Mouse (Mus musculus): Measurements from ENCODE around the gene Flvcr2.

Gene Flvcr2

DNA sequence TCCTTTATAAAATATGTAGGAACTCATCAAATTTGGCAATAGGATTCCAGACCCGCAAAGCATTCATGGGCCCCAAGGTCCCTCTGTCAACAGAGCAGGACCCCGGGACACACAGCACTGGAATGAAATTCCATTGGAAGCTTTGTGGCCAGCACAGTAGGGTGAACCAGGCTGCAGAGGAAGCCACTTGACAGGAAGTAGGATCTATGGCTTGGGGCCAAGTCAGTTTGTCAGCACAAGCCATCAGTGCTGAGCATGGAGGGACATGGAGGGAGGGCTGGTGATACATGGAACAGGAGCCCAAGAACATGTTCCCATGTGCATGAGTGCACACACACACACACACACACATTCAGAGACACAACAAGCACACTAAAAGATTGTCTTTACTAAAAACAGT is 10.1 kb upstream of the Flvcr2 start:
- no peak for DNase-seq

DNA sequence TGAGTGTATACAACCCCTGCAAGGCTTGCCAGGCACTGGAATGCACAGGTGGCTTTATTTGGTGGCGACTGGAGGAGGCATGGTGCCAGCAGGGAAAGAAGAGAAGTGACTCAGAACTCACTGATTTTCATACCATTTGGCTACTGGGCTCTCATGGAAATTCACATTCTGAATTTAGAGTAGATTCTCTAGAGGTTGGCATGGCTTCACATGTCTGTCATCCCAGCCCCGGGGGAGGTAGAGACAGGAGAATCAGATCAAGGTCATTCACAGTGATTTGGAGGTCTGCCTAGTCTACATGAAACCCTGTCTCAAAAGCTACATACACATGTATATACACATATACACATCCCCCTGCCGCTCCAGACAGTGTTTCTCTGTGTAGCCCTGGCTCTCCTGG is 9.4 kb upstream of the Flvcr2 start:
- no peak for DNase-seq

DNA sequence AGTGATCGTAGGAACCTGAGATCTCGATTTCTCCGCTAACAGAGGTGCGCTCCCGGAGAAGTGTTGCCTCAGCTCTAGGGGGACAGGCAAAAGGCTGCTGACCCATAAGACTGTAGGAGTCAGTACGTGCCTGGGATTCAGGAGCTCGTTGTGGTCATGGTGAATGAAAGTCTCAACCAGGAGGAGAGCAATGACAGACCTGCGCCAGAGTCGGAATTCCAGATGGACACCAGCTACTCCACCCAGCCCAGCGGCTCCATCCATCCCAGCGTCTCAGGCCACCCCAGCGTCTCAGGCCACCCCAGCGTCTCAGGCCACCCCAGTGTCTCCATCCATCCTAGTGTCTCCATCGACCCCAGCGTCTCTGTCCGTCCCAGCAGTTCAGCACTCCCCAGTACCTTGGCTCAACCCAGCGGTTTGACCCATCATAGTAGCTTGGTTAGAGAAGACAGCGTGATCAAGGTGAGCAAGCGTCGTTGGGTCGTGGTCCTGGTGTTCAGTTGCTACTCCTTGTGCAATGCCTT is 419 bp downstream of the Flvcr2 start:
- no peak for DNase-seq

DNA sequence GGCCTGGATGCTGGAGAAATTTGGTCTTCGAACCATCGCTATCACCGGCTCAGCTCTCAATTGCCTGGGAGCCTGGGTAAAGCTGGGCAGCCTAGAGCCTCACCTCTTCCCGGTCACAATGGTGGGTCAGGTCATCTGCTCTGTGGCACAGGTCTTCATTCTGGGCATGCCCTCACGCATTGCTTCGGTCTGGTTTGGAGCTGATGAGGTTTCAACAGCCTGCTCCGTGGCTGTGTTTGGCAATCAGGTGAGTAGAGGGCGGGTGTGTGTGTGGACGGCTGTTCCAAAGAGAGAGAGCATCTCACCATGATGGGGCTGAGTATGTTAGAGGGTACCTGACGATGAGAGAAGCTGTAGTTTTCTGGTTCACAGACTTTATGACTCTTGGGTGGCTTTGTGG is 1.0 kb downstream of the Flvcr2 start:
- no peak for DNase-seq

DNA sequence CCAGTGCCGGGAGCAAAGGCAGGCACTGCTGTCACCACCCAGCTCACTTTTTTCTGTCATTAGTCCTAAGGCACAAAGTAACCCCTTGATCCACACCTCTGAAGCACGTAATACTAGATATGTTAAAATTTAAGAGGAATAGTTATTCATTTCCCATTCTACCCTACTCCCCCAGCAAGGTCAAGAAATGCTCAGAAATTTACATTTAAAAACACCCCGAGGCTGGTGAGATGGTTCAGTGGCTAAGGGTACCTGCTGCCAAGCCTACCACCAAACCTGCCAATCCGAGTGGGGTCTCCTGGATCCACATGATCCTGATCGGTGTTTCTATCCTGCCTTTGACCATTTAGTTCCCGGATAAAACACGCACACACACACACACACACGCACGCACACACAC is 3.5 kb downstream of the Flvcr2 start:
- no peak for DNase-seq

DNA sequence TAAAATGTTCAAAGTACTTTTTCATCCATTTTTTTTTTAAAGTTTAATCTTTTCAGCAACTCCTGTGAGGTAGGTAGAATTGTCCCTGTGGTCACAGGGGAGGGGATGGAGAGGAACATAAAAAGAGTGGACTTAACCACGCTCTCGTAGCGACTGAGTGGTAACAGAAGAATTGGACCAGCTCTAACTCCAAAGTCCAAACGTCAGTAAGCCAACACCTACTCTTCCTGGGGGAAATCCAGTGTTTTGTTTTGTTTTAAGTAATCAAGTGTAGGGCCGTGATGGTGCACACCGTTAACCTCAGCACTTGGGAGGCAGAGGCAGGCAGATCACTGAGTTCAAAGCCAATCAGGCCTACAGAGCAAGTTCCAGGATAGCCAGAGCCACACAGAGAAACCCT is 5.8 kb downstream of the Flvcr2 start:
- no peak for DNase-seq

DNA sequence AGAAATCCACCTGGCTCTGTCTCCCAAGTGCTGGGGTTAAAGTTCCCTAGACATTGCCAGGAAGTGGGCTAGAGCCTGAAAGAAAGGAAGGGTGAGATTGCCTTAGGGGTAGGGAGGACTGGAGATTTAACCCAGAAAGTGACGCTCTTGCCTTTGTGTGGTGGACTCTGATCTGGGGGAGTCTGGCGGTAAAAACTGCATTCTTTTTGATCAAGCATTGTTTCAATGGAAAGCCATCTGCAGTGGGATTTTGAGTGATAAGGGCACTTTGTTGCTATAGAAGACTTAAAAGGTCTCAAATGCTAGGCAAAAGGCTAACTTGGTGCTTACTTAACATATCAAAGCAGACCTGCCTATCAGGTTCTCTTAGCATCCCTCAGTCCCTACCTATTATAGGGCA is 6.9 kb downstream of the Flvcr2 start:
- no peak for DNase-seq

DNA sequence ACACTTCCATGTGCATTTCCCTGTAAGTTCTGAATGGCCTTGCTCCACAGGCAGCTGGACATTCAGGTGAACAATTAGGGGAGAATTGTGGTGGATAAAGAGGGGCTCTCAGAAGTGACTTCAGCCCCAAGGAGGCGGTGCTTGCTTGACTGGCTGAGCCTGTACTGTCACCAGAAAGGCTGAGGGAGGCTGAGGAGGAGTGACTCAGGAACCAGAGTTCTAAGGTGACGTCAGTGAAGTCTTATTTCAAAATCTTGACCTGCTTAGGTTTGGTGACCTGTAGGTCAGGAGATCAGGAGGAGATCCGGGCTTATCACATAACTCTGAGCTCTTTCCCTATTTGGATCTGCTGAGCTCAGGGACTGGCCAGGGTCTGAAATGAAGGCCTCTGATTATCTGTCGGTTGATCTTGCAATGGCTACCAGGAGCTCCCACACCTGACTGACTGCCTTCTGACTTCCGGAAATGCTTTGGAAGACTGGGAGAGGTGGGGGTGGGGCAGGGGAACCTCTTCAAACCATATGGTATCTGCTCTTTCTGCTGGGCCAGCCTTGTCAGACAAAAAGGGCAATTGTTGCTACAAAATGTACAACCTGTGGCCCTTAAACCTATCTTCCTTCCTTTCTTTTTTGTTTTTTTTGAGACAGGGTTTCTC is 8.4 kb downstream of the Flvcr2 start:
- no peak for DNase-seq

DNA sequence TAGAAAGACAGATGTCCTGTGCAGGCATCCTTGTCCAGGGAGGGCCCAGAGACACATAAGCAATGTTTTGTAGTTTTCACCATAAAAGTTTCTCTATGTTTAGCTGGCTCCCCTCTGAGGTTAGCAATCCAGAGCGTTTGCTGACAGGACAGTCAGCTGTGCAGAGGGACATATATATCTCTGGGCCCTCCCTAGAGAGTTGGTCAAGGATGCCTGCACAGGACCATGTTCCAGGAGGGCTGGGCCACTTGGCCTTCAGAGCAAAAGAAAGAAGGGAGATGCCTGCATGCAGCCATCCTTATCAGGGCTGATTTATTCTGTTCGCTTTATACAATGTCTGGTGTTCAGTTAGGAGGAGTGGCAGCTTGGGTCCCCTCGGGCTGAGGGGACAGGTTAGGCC is 10.1 kb downstream of the Flvcr2 start:
- no peak for DNase-seq

DNA sequence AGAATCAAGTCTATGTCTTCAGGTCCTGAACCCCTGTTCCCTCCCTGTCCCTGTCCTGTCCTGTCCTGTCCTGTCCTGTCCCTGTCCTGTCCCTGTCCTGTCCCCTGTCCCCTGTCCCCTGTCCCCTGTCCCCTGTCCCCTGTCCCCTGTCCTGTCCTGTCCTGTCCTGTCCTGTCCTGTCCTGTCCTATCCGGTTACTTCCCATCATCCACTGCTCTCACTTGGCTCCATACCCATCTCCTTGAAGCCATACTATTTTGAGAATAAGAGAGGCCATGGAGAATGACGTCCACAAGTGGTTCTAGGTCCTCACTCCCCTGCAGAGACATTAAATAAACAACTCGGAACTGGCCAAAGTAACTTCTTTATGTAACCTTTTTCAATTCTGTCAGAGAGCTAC is 10.7 kb downstream of the Flvcr2 start:
- no peak for DNase-seq

DNA sequence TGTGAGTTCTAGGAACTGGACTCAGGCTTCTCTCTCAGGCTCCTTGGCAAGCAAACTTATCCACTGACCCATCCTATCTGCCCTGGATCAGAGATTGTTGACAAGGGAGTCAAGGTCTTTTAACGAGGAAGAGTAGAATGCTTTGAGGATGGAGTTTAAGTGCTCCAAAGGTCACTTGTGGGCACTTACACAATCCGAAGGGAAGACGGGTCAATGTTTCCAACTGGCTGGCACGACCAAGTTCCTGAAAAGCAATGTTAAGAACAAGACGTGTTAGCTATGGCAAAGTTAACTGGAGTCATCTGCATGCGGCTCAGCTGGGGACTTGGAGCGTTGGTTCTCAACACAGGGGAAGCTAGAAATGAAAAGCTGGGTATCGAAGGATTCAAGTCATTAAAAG is 12.4 kb downstream of the Flvcr2 start:
- no peak for DNase-seq

DNA sequence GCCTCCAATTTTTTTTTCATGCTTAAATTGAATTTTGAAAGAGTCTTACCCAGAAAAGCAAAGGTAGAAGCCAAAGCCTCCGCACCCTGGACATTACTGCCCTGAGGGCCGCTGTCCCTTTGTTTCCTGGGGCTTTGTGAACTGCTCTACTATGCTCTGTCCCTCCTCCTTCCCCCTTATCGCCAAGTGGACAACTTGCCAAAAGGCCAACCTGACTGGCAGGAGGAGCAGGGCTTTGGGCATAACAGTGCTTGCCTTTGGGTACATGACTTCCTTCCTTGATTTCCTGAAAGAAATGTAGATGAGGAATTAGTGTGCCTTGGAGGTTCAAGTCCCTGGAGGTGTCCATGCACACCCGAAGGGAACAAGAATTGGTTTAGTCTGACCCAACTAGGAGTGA is 15.1 kb downstream of the Flvcr2 start:
- no peak for DNase-seq

DNA sequence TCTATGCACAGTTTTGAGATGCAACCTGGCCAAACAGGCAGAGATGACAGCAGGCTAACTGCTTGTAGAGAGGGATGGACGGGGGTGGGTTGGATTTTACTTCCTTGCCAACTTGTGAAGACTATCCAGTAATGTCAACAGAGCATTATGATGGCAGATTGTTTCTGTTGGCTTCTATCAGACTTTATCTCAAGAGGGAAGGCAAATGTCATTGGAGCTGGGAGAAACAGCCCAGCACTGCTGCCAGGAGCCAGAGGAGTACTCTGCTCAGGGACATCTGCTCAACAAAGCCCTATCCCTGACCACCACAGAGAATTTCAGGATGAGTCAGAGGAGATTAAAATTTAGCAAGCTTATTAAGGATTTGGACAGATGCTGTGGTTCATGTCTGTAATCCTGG is 18.3 kb downstream of the Flvcr2 start:
- no peak for DNase-seq

DNA sequence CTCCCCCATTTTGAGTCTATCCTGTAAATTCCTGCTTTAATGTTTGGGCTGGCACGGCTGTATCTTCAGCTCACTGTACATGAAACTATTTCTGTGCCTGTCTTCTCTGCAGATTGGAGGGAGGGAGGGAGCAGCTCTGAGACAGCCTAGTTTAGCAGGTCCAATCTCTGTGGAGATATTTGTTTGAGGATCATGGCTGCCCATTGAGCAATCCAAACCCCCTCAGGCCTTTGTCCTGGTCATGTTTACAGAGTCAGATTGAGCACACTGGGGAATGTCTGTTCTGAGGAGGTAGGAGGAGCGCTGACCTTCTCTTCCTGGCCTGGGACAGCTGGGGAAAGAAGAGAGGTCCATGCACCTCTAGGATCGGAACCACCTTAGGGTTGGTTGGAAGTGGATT is 19.9 kb downstream of the Flvcr2 start:
- no peak for DNase-seq

DNA sequence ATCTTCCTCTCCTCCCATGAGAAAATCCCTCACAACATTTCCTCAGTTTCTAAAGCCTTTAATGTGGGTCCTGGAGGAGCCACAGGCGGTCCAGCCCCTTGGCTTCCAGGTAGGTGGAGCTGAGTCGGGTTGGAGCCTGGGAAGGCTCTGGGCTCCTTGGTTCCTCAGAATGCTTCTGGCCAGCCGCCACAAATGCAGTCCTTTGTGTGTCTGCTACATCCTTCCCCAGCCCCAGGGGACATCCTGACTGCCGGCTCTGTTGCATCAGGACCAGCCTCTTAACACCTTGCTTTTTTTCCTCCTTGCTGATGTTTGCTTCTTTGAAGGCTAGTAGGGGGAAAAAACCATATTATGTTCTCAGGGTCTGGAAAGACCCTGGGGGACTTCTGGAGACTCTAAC is 21.4 kb downstream of the Flvcr2 start:
- no peak for DNase-seq

DNA sequence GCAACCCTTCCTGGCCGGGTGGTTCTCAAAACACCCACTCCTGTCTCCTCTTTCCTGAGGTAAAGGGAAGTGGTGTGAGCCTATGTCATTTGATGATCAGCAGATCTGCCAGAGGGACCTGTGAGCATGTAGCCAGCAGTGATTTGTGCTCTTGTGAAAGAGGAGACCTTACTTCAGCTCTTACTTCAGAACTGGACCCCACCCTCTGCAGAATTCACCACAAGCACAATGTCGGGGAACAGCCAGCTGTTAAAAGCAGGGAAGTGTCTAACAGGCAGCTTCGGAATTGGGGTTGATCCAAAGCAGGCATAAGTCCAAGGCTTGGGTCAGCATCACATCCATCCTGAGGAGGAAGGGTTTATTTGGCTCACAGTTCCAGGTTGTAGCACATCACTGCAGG is 25.0 kb downstream of the Flvcr2 start:
- no peak for DNase-seq

DNA sequence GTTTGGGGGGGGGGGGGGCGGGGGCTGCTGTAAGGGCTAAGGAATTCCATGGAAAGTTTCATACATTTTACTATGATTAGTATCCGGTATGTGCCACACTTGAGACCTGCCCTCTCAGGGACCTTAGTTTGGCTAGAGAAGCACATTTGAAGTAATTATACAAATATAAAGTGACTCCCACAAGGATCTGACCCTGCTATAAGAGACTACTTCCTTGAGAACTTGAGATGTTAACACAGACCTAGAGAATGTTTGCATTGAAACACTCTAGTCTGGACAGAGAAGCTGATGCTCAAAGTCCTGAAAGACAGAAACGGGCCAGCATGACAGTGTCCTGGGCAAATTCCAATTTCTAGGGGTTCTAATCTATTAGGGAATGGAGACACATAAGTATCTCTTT is 32.6 kb downstream of the Flvcr2 start:
- no peak for DNase-seq

DNA sequence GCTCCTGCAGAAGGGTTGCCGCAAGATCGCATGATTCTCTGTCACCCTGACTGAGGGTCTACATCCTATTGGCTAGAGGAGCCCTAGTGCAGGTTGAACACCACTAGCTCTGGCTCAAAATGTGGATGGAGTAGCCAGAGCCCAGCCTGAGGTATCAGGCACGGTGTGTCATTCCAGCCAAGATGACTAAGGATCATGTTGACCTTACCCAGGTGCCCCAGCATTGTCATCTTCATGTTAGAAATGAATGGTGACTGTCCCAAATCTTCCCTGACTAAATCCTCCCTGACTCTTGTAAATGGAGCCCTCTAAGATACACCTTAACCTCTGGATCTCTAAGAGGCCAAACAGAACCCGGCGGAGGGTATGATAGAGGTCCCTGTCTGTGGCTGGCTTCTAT is 33.4 kb downstream of the Flvcr2 start:
- DNase-seq = no peak

DNA sequence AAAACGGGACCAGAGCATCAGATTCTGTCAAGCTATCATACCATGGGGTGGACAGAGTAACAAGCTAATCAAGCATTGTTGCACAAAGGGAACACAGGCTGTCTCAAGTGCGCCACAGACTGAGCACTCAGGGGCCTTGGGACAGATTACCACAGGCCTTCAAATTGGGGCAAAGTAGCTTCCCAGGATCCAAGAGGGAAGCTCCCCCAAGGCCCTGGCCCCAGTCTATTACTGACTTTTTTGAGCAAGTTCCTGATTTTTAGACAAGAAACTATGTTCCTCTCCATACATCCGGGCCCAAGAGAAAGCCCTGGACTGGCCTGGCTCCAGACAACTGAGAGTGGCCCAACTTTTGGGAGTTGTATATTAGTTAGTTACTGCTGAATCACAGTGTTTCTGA is 35.3 kb downstream of the Flvcr2 start:
- DNase-seq = no peak

DNA sequence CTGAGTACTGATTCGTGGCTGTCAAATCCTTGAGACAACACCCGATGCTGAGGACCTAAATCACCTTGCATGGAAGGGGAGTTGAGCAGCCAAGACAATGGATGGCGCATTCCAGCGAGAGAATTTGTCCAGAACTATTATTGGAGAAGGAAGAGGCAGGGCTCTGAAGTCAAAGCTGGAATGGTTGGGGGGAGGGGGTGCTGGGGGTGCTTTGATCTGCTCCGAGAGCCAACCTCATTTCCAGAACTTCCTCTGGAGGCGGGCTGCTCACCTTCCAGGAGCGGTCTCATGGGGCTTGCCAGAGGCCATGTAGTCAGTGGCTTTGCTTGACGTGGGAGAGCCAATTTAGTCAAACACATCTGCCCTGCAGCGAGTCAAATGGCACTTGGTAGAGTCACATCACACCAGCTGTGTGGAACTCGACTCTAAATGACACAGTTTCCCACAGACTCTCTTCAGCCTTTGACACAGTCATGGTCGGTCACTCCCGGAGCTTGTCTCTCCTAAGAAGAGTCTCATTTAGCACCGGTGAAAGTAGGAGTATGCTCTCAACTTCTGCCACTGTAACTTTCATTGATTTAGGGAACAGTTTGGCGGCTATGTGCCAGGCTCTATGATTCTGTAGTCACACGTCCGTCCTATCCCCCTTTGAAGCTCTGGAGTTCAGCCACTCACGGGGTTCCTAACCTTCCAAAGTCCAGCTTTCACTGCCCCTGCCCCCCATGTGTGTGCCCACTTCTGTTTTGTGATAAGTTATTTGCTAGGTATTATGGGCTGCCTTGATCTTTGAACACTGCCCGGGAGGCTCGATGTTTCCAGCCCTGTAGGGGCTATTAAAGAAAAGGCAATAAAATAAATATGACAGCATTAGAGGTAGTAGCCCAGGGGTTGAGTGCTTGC is 38.8 kb downstream of the Flvcr2 start:
- no peak for DNase-seq

DNA sequence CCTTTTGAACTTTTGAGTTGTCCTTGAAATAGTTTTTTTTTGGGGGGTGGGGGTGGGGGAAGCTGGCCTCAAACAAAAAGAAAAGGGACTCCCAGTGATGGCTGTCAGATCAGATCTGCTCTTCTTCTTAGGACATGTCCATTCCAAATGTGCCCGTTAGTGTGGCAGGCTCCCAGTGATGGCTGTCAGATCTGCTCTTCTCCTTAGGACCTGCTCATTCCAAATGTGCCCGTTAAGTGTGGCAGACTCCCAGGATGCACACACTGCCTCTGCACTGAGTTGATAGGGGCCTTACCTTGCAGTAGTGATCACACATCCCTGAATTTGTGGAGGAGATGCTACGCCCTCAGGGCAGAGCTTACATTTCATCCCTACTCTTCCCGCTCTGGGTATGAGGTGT is 45.8 kb downstream of the Flvcr2 start:
- DNase-seq = no peak

DNA sequence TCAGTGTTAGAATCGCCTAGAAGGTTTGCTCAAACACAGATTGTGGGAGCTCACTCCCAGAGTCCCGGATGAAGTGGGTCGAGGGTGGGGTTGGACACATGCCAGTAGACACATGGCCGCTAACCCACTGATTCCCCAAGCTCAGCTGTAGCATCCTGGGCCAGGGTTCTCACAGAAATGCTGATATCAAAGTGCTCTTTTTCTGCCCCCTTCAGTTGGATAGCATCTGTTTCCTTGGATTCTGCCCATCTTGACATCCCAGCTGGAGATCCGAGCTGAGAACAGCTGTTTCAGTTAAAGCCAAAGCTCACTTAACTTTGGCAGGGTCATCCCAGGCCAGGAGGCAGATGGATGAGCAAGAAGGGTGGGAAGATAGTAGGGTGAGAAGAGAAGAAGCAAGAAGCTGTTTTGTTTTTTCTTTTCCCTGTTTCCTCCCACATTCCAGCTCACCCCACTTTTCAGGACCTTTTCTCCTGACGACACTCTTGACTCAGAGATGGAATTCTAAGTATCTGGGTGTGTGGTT is 46.5 kb downstream of the Flvcr2 start:
- no peak for DNase-seq

DNA sequence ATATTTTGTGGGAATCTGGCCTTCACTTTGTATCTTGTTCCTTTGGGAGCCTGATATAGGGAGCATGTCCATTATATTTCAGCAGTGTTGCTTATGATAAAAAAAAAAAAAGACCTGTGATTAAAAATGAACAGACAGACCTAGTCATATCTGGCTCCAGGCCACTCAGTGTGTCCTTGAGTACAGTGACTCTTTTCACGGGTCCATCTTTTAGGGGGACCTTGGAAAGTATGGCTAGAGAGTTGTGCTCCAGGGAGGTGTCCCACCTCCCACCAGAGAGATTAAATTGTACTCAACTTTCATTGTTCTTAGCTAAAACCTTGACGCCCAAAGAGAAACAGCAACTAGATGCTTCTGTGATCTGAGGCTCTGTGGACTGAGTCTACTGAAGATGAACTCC is 47.8 kb downstream of the Flvcr2 start:
- DNase-seq = no peak

DNA sequence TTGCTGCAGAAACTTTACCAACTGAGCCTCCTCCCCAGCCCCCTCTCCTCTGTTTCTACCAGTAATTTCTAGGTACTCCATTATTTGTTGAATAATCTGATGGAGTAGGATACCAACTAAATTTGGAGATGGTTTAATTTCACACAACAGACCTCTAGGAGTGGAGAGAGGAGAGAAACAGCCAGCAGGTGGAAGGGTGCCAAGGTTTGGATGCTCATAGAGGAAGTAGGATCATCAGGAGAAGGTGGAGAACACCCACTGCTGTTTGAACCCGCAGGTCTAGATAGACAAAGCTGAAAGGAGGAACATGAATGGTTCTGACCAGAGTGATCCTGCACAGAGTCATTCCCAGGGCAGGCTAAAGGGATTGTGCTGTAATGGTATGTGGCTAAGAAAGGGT is 49.2 kb downstream of the Flvcr2 start:
- DNase-seq = no peak
